Mouse (Mus musculus) intestine, embryonic 14.5 days (tissue): ENCODE measurements at regions not wholly inside any gene's neighbourhood (a gene's known extent, or its start where the extent isn't known, plus 50 kb on each side); places are given as distances from the start of the nearest gene placed in this dataset.

Source experiments
- ATAC-seq: fragments of 200-750 bp; cut with Nextera tagmentation; replicated peaks from 2 replicates; pipeline ENCODE4 v1.8.0; 2017; ENCODE audit warnings: low read depth, moderate number of reproducible peaks, moderate TSS enrichment, moderate library complexity; ENCODE audit not compliant: low FRiP score, low TSS enrichment
- DNase-seq: peaks from one replicate; pipeline ENCODE4 v3.0.0-alpha.2; 2018; ENCODE audit warnings: low spot score
- H3K27ac ChIP-seq: fragments of 300-500 bp; sonication (generic); 2 replicates; pipeline ENCODE4 v1.5.1; 2014; ENCODE audit warnings: low read depth, mild to moderate bottlenecking, control low read depth
- H3K27me3 ChIP-seq: fragments of 300-500 bp; sonication (generic); replicated peaks from 2 replicates; pipeline ENCODE4 v1.6.1; 2014; ENCODE audit warnings: low read length, control low read depth; ENCODE audit not compliant: control insufficient read depth, insufficient read depth
- H3K36me3 ChIP-seq: fragments of 300-500 bp; sonication (generic); 2 replicates; pipeline ENCODE4 v1.6.1; 2014; ENCODE audit warnings: low read length, control low read depth; ENCODE audit not compliant: control insufficient read depth, insufficient read depth
- H3K4me1 ChIP-seq: fragments of 300-500 bp; sonication (generic); replicated peaks from 2 replicates; pipeline ENCODE4 v1.6.1; 2014; ENCODE audit warnings: low read length, control low read depth, mixed read lengths; ENCODE audit not compliant: control insufficient read depth, insufficient read depth
- H3K4me2 ChIP-seq: fragments of 300-500 bp; sonication (generic); 2 replicates; pipeline ENCODE4 v1.6.1; 2014; ENCODE audit warnings: low read length
- H3K4me3 ChIP-seq: fragments of 300-500 bp; sonication (generic); 2 replicates; pipeline ENCODE4 v1.5.1; 2014; ENCODE audit warnings: low read depth, low read length, control low read depth, mixed read lengths
- H3K9ac ChIP-seq: fragments of 300-500 bp; sonication (generic); 2 replicates; pipeline ENCODE4 v1.6.1; 2014; ENCODE audit warnings: mild to moderate bottlenecking, low read length
- H3K9me3 ChIP-seq: fragments of 300-500 bp; sonication (generic); 2 replicates; pipeline ENCODE4 v1.6.1; 2016; ENCODE audit warnings: low read length, control low read depth; ENCODE audit not compliant: control insufficient read depth
- WGBS: fragments of 180-500 bp; shearing (Covaris S2); extraction: QIAGEN DNeasy Blood & Tissue Kit; methylation state at CpG from one replicate; pipeline ENCODE4 v1.1.7; 2014; 5-methylcytosine and 5-hydroxymethylcytosine counted together

DNA sequence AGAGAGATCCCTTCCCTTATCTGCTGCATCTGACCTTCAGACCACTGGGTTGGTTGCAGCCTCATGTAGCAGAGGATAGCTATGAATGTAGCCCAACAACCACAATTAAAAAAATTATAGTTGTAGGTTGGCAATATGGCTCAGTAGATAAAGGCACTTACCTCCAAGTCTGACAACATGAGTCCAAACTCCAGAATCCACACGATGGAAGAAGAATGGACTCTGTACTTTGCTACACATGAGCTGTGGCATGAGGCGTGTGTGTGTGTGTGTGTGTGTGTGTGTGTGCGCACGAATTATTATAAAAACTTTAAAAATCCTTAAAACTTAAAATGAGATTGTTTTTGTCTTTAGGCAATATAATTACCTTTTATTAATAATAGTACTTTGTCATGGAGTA, 163.2 kb upstream of the Pik3r1 start:
- no peak overlapping the region for H3K4me2 ChIP-seq
- H3K27ac ChIP-seq, result no peak overlapping the region
- no peaks in the 10 kb centered on the region for H3K4me1 ChIP-seq
- no peak overlapping the region for H3K9ac ChIP-seq
- WGBS, result 93% methylated on average over 4 of the region's 4 CpGs
- no peak for ATAC-seq
- no peaks in the 10 kb centered on the region for H3K9me3 ChIP-seq
- no peak overlapping the region for H3K4me3 ChIP-seq
- H3K27me3 ChIP-seq, result no peaks in the 10 kb centered on the region
- peak; percentile 21 for DNase-seq
- H3K36me3 ChIP-seq, result no peaks in the 10 kb centered on the region

DNA sequence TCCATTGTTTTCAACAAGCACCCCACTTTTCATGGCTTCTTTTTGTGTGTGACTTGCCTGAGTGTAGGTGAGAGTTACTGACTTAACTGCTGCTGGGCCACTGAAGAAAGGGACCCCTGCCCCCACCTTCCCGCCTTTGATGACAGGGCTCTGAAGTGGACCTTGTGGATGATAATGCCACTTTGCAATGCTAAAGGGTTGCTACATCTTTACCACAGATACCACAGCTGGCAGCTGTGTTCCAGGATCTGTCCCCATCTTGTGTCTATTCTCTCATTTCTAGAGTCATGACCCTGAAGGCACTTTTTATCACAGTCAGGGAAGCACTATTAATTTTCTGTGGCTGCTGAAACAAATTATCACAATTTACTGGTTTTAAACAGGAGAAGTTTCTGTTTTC, 163.9 kb upstream of the Pik3r1 start:
- peak; percentile 32 for DNase-seq
- no peak overlapping the region for H3K4me2 ChIP-seq
- H3K27ac ChIP-seq, result no peak overlapping the region
- no peak overlapping the region for H3K9ac ChIP-seq
- WGBS, result 88% methylated on average over 1 of the region's 1 CpGs
- no peaks in the 10 kb centered on the region for H3K36me3 ChIP-seq
- H3K9me3 ChIP-seq, result no peaks in the 10 kb centered on the region
- no peak overlapping the region for H3K4me3 ChIP-seq
- ATAC-seq, result no peak
- H3K27me3 ChIP-seq, result no peaks in the 10 kb centered on the region
- H3K4me1 ChIP-seq, result no peaks in the 10 kb centered on the region

DNA sequence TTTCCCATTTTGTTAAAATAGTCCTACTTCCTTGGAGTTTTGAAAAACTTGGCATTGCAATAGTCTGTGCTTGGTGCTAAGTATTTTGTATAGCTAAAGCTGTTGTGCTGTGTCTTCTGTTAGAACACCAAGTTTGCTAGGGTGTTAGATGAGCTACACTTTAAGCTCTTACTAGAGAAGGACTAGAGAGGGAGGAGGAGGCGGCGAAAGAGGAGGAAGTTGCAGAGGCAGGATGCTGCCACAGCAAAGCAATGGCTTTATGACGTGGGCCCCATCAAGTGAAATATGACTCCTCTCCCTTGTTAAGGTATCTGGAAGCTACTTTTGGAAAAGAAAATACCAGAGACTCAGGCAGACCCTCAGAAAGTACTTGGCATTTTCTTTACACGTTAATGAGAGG, 167.8 kb upstream of the Pik3r1 start:
- WGBS, result 38% methylated on average over 4 of the region's 4 CpGs
- H3K4me2 ChIP-seq, result no peak overlapping the region
- H3K4me1 ChIP-seq, result peaks cover 6% of the 10 kb centered on the region
- no peaks in the 10 kb centered on the region for H3K36me3 ChIP-seq
- ATAC-seq (no peak), DNase-seq (peak; percentile 47)
- H3K4me3 ChIP-seq, result no peak overlapping the region
- H3K27ac ChIP-seq, result no peak overlapping the region
- H3K27me3 ChIP-seq, result no peaks in the 10 kb centered on the region
- H3K9me3 ChIP-seq, result peaks cover 7% of the 10 kb centered on the region; the same call in 1 of the 2 replicates
- H3K9ac ChIP-seq, result no peak overlapping the region

DNA sequence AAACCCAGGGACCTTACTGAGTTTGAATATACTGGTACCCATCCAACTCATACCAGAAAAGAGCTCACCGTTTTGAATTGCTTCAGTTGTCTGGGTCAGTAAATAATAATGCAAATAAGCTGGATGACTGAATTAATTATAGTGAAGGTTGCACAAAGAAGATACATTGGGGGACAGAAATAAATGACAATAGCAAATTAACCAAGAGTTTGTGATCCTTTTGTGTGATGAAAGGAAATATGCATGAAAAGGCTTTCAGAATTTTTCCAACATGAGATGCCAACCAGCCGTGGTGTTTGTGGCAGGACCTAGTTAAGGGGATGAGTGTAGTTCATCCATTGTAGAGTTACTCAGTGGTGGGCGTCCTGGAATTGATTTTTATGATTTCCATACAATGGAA, 186.5 kb upstream of the Pik3r1 start:
- Histone ChIP-seq H3K4me1 (0 out of 2 replicates have a peak, but pooled peaks cover 4% of the 10 kb centered on the region), H3K9ac (no peak overlapping the region), H3K36me3 (no peaks in the 10 kb centered on the region), H3K4me2 (no peak overlapping the region), H3K4me3 (no peak overlapping the region), H3K27ac (no peak overlapping the region), H3K9me3 (no peaks in the 10 kb centered on the region), H3K27me3 (no peaks in the 10 kb centered on the region)
- ATAC-seq (no peak), DNase-seq (no peak)
- 87% methylated on average over 3 of the region's 3 CpGs for WGBS

DNA sequence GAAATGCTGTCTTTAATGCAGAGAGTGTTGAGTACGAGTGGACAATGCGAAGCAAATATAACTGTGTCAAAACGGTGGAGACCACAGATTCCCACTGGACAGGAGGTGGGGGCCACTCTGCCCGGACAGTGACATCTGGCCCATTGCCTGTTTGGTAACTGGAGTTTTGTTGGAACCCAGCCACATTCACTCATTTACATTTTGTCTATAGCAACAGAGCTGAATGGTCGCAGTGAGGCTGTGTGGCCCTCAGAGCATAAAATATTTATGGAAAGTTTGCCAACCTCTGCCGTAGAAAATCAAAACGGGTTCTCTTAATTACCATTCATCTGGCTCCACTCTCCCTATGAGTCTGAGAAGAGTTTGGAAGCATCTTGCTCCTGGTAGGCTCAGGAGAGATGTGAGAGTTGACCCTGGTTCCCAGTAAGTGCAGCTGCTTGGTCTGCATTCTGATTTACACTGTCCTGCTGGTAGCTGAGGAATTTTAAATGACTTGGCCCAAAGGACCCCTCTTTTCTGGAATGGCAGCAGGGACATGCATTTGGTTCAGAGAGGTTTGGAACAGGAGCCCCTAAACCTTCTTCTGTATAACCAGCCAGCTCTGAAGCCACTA, 187.9 kb upstream of the Pik3r1 start:
- Histone ChIP-seq H3K9ac (no peak overlapping the region), H3K4me2 (no peak overlapping the region), H3K27ac (no peak overlapping the region), H3K27me3 (no peaks in the 10 kb centered on the region), H3K4me1 (0 out of 2 replicates have a peak, but pooled peaks cover 4% of the 10 kb centered on the region), H3K36me3 (no peaks in the 10 kb centered on the region), H3K9me3 (no peaks in the 10 kb centered on the region), H3K4me3 (no peak overlapping the region)
- WGBS, result 75% methylated on average over 7 of the region's 7 CpGs
- ATAC-seq (no peak), DNase-seq (no peak)

DNA sequence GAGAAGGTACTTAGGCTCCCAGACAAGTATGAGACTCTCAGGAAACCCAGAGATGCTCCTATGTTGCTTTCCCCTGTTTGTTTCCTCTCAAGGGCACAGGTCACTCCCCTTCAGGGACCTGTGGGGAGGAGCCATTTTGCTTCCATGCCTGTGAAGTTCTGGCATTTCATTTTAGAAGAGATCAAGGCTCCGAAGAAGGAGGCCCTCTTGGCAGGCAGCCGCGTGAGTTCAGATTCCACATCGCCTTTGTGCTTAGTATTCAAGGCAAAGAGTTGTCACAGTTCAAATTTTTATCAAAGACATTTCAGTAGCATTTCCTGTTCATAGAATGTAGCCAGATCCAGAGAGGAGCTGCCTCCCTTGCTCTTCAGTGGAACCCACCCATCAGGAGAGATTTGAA, 189.8 kb upstream of the Pik3r1 start:
- H3K4me1 ChIP-seq, result 0 out of 2 replicates have a peak, but pooled peaks cover 4% of the 10 kb centered on the region
- ATAC-seq, result no peak
- H3K27ac ChIP-seq, result no peak overlapping the region
- no peak overlapping the region for H3K4me2 ChIP-seq
- no peaks in the 10 kb centered on the region for H3K9me3 ChIP-seq
- H3K27me3 ChIP-seq, result no peaks in the 10 kb centered on the region
- DNase-seq, result no peak
- H3K9ac ChIP-seq, result no peak overlapping the region
- H3K36me3 ChIP-seq, result no peaks in the 10 kb centered on the region
- no peak overlapping the region for H3K4me3 ChIP-seq
- 88% methylated on average over 4 of the region's 4 CpGs for WGBS

DNA sequence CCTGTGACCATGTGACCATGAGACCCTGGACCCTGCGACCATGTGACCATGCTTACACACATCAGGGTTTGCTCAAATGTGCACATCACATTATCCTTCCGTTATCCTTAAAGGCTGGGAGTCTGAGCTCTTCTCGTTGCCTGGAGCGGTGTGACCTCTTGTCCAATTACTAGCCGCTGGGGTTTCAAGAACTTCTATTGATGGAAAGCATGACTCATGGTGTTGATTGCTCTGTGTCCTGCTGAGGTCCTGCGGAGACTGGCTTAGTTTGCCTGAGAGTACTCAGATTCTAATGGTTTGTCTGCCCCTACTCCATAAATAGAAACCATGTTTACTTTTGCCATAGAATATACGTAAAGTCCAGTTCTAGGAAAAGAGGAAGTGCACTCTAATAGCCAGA, 197.5 kb upstream of the Pik3r1 start:
- no peak overlapping the region for H3K4me3 ChIP-seq
- ATAC-seq, result no peak
- H3K9ac ChIP-seq, result no peak overlapping the region
- H3K4me1 ChIP-seq, result no peaks in the 10 kb centered on the region
- no peaks in the 10 kb centered on the region for H3K36me3 ChIP-seq
- no peak overlapping the region for H3K4me2 ChIP-seq
- WGBS, result 59% methylated on average over 7 of the region's 7 CpGs
- no peak for DNase-seq
- H3K27ac ChIP-seq, result no peak overlapping the region
- H3K27me3 ChIP-seq, result no peaks in the 10 kb centered on the region
- no peaks in the 10 kb centered on the region for H3K9me3 ChIP-seq

DNA sequence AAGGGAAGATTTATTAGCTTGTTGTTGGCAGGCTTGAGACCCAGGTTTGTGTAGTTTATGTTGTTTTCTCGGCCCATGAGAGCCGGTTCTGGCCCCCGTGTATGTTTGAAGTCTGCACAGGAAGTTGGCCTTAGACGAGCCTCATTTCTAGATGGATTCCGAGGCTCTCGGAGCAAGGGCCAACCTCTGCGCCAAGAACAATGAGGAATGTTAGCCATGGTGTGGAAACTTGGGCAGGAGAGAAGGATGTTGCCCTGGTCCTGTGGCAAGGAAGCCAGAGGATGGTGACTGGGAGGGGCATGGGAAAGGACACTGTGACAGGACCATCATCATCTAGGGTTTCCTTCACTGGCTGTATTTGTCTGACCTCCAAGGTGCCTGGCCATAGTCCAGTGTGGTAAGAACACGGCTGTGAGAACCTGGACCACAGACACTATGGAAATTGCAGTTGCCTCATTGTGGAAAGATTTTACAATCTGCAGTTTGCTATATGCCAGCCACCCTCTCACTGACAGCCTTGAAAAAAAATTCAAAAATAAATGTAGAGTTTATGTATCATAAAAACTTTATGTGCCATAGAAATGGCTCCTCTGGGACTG, 198.9 kb upstream of the Pik3r1 start:
- no peak overlapping the region for H3K27ac ChIP-seq
- ATAC-seq, result no peak
- no peaks in the 10 kb centered on the region for H3K4me1 ChIP-seq
- H3K9ac ChIP-seq, result no peak overlapping the region
- WGBS, result 70% methylated on average over 8 of the region's 8 CpGs
- no peaks in the 10 kb centered on the region for H3K36me3 ChIP-seq
- H3K4me3 ChIP-seq, result no peak overlapping the region
- no peaks in the 10 kb centered on the region for H3K27me3 ChIP-seq
- no peak overlapping the region for H3K4me2 ChIP-seq
- H3K9me3 ChIP-seq, result no peaks in the 10 kb centered on the region
- no peak for DNase-seq

DNA sequence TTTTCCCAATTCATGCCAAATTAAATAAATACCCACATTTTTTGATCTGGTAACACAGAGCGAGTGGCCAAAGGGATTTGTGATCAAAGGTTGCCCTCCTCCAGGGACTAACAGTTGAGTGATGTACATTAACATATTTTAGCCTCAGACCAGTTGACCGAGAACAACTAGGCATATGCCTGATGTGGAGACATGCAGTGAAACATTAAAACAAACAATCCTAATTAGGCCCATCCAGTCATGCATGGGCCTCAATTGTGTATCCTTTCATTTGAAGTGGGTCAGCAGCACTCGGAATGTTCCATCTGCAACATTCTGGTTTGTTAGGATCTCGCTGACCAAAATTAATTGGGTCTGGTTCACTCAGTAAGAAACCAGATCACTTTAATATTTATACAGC, 199.4 kb upstream of the Pik3r1 start:
- DNase-seq, result no peak
- 73% methylated on average over 4 of the region's 4 CpGs for WGBS

More for the DNA sequence above, 199.4 kb upstream of the Pik3r1 start:
- H3K27me3 ChIP-seq, result no peaks in the 10 kb centered on the region
- no peaks in the 10 kb centered on the region for H3K9me3 ChIP-seq
- H3K27ac ChIP-seq, result no peak overlapping the region
- H3K36me3 ChIP-seq, result no peaks in the 10 kb centered on the region
- ATAC-seq, result no peak
- no peak overlapping the region for H3K4me3 ChIP-seq
- H3K9ac ChIP-seq, result no peak overlapping the region
- H3K4me1 ChIP-seq, result no peaks in the 10 kb centered on the region
- H3K4me2 ChIP-seq, result no peak overlapping the region
